Mouse (Mus musculus) liver, embryonic 13.5 days (tissue): ENCODE results near the gene St6galnac5. TPM values are rescaled to one million over a fixed set of nuclear protein-coding genes. Genes with fewer than 3 reads are reported as not detected.

Experiments used
- ATAC-seq: fragments of 200-750 bp; cut with Nextera tagmentation; 2 replicates; pipeline ENCODE4 v1.8.0; 2017; ENCODE audit warnings: low read depth, mild to moderate bottlenecking, moderate number of reproducible peaks, moderate library complexity
- DNase-seq: peaks from one replicate; pipeline ENCODE4 v3.0.0; 2022
- H3K27ac ChIP-seq: fragments of 300-500 bp; sonication (generic); 2 replicates; pipeline ENCODE4 v1.5.1; 2015; ENCODE audit warnings: moderate library complexity, mild to moderate bottlenecking, inconsistent platforms
- H3K27me3 ChIP-seq: fragments of 300-500 bp; sonication (generic); 2 replicates; pipeline ENCODE4 v1.6.1; 2015; ENCODE audit warnings: mild to moderate bottlenecking, inconsistent platforms
- H3K36me3 ChIP-seq: fragments of 300-500 bp; sonication (generic); 2 replicates; pipeline ENCODE4 v1.6.1; 2015; ENCODE audit warnings: mild to moderate bottlenecking, inconsistent platforms
- H3K4me1 ChIP-seq: fragments of 300-500 bp; sonication (generic); replicated peaks from 2 replicates; pipeline ENCODE4 v1.6.1; 2015; ENCODE audit warnings: inconsistent platforms
- H3K4me2 ChIP-seq: fragments of 300-500 bp; sonication (generic); 2 replicates; pipeline ENCODE4 v1.6.1; 2015; ENCODE audit warnings: inconsistent platforms, mild to moderate bottlenecking, moderate library complexity
- H3K4me3 ChIP-seq: fragments of 300-500 bp; sonication (generic); replicated peaks from 2 replicates; pipeline ENCODE4 v1.5.1; 2015; ENCODE audit warnings: mild to moderate bottlenecking, inconsistent platforms
- H3K9ac ChIP-seq: fragments of 300-500 bp; sonication (generic); 2 replicates; pipeline ENCODE4 v1.6.1; 2015; ENCODE audit warnings: mild to moderate bottlenecking, inconsistent platforms
- H3K9me3 ChIP-seq: fragments of 300-500 bp; sonication (generic); replicated peaks from 2 replicates; pipeline ENCODE4 v1.6.1; 2016; ENCODE audit warnings: inconsistent platforms
- WGBS: fragments of 180-500 bp; shearing (Covaris S2); methylation state at CpG from one replicate; pipeline ENCODE4 v1.1.7; 2015; ENCODE audit not compliant: insufficient replicate concordance; 5-methylcytosine and 5-hydroxymethylcytosine counted together
- polyA plus RNA-seq: library from polyadenylated mRNA; unstranded; fragments of >200 nt; fragmentation: Nextera tagmentation; extraction: Ambion mirVana; gene quantifications from 2 replicates; pipeline ENCODE4 v1.2.1, GENCODE M21; 2015

St6galnac5 gene
- polyA plus RNA-seq, 1 experiment from 2014 or later = 0.02 TPM

- Histone ChIP-seq H3K27ac (no peak overlapping the region), H3K36me3 (no peaks in the 10 kb centered on the region), H3K9me3 (no peaks in the 10 kb centered on the region), H3K4me1 (peaks cover 39% of the 10 kb centered on the region), H3K4me2 (peak overlapping the region; percentile 32), H3K4me3 (0 out of 2 replicates have a peak overlapping the region, but pooled peaks have one; percentile 4), H3K9ac (no peak overlapping the region), H3K27me3 (no peaks in the 10 kb centered on the region)
- no peak for DNase-seq
- 49% methylated on average over 7 of the region's 7 CpGs for WGBS
- peak; percentile 75 for ATAC-seq
These were observed 52.2 kb downstream of the St6galnac5 start for GRCm38 (mm10) chr3:152929788-152930281.

DNA sequence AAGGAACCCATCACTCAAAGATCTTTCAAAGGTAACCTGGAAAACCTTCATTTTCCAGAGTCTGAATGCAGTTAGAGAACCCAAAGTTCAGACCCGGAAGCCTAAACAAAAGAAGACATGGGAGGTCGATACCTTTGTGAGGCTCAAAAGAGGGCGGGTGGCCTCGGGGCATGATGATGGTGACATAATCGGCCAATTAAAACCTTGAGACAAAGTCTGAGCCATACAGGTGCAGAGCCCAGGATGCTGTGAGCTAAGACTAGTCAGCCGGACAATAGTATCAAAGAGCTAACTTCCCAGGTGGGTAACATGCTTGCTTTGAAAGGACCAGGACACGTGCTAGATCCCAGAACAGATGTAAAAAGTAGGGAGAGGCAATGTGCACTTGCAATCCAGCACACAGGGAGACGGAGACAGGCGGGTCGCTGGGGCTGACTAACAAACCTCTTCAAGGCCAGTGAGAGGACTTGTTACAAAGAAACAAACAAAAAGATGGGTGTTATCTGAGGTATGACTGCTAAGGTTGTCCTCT, 52.7 kb downstream of the St6galnac5 start:
- no peak overlapping the region for H3K9ac ChIP-seq
- H3K4me3 ChIP-seq = no peak overlapping the region
- peak; percentile 13 for ATAC-seq
- no peak overlapping the region; the same call in 1 of the 2 replicates for H3K27ac ChIP-seq
- WGBS = 56% methylated on average over 10 of the region's 10 CpGs
- no peak for DNase-seq
- no peaks in the 10 kb centered on the region for H3K9me3 ChIP-seq
- peaks cover 41% of the 10 kb centered on the region for H3K4me1 ChIP-seq
- H3K36me3 ChIP-seq = no peaks in the 10 kb centered on the region
- H3K27me3 ChIP-seq = no peaks in the 10 kb centered on the region
- peak overlapping the region; percentile 32 for H3K4me2 ChIP-seq

GRCm38 (mm10) chr3:152928287-152928975, 53.6 kb downstream of the St6galnac5 start:
- WGBS = 35% methylated on average over 13 of the region's 13 CpGs
- Histone ChIP-seq H3K36me3 (no peaks in the 10 kb centered on the region), H3K4me1 (peaks cover 41% of the 10 kb centered on the region), H3K9me3 (no peaks in the 10 kb centered on the region), H3K27ac (peak overlapping the region; percentile 37; the same call in 1 of the 2 replicates), H3K4me3 (no peak overlapping the region), H3K27me3 (no peaks in the 10 kb centered on the region), H3K4me2 (0 out of 2 replicates have a peak overlapping the region, but pooled peaks have one; percentile 32), H3K9ac (no peak overlapping the region)
- DNase-seq (no peak), ATAC-seq (peak; percentile 52)

DNA sequence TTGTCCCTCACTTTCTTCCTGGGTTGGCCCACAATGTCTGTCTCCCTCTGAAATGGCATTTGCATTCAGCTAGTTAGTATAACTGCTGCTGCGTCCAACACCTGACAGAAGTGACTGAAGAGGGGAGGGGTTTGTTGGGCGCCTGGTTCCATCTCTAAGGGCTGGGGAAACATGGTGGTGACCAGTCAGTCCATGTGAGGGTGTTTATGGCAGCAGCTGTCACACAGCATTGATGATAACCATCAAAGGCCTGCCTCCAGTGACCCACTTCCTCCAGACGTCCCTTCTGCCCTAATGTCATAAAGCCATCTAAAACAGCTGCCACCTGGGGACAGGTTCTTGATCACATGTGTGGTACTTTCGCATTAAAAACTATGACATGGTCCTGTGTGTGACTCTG, 55.9 kb downstream of the St6galnac5 start:
- no peak for DNase-seq
- no peak for ATAC-seq
- no peak overlapping the region for H3K27ac ChIP-seq
- 35% methylated on average over 4 of the region's 4 CpGs for WGBS
- peaks cover 41% of the 10 kb centered on the region for H3K4me1 ChIP-seq
- no peaks in the 10 kb centered on the region for H3K36me3 ChIP-seq
- H3K27me3 ChIP-seq = no peaks in the 10 kb centered on the region
- H3K4me3 ChIP-seq = no peak overlapping the region
- H3K4me2 ChIP-seq = no peak overlapping the region
- H3K9me3 ChIP-seq = no peaks in the 10 kb centered on the region
- no peak overlapping the region for H3K9ac ChIP-seq

DNA sequence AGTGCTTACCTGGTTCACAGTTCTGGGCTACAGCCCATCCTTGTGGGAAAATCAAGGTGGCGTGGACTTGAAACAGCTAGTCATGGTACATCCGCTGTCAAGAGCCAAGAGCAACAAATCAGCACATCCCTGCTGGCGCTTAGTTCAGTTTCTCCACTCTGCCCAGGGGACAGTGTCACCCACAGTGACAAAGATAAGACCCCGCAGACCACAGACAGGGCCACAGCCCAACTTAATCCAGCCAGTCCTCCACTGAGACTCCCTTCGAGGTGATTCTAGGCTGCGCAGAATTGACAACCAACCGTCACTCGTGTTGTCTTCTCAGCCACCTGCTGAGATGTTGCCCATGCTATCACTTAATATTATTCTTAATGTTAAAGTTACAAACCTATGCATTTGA, 56.7 kb downstream of the St6galnac5 start:
- peak; percentile 47 for ATAC-seq

DNA sequence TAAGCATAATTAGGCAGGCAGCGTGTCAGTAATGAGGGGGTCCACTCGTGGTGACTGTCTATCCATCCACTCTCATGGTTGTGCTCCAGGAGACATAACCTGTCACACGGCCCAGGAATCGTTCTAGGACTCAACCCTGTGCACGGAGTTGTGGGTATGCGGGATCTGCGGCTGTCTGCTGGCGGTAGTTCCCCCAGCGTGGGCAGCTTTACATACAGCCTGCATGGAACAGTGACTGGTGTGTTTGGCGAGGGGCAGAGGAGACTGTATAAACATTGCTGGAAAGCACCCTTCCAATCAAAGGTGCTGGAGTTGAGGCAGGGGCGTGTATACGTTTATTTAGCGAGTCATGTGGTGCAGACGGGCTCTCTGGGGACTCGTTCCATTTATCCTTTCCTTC, 58.5 kb downstream of the St6galnac5 start:
- DNase-seq (no peak), ATAC-seq (no peak)
- no peak overlapping the region for H3K4me2 ChIP-seq
- H3K27ac ChIP-seq = no peak overlapping the region
- whole genome bisulfite sequencing = 67% methylated on average over 15 of the region's 15 CpGs
- H3K27me3 ChIP-seq = no peaks in the 10 kb centered on the region
- peaks cover 22% of the 10 kb centered on the region for H3K4me1 ChIP-seq
- no peaks in the 10 kb centered on the region for H3K9me3 ChIP-seq
- no peaks in the 10 kb centered on the region for H3K36me3 ChIP-seq
- no peak overlapping the region for H3K4me3 ChIP-seq
- H3K9ac ChIP-seq = no peak overlapping the region

More for the DNA sequence above, 56.7 kb downstream of the St6galnac5 start:
- Histone ChIP-seq H3K4me1 (peaks cover 39% of the 10 kb centered on the region), H3K27ac (no peak overlapping the region), H3K36me3 (no peaks in the 10 kb centered on the region), H3K9ac (no peak overlapping the region), H3K4me2 (no peak overlapping the region), H3K4me3 (no peak overlapping the region), H3K9me3 (no peaks in the 10 kb centered on the region), H3K27me3 (no peaks in the 10 kb centered on the region)
- no peak for DNase-seq
- 16% methylated on average over 8 of the region's 8 CpGs for WGBS

- H3K27me3 ChIP-seq = no peaks in the 10 kb centered on the region
- no peak overlapping the region for H3K4me3 ChIP-seq
- no peaks in the 10 kb centered on the region for H3K9me3 ChIP-seq
- 47% methylated on average over 3 of the region's 3 CpGs for WGBS
- DNase-seq (no peak), ATAC-seq (no peak)
- H3K4me2 ChIP-seq = no peak overlapping the region
- H3K4me1 ChIP-seq = peaks cover 7% of the 10 kb centered on the region; the same call in 1 of the 2 replicates
- no peaks in the 10 kb centered on the region for H3K36me3 ChIP-seq
- no peak overlapping the region for H3K9ac ChIP-seq
- no peak overlapping the region for H3K27ac ChIP-seq
These were observed 61.7 kb downstream of the St6galnac5 start for GRCm38 (mm10) chr3:152920365-152920764.

DNA sequence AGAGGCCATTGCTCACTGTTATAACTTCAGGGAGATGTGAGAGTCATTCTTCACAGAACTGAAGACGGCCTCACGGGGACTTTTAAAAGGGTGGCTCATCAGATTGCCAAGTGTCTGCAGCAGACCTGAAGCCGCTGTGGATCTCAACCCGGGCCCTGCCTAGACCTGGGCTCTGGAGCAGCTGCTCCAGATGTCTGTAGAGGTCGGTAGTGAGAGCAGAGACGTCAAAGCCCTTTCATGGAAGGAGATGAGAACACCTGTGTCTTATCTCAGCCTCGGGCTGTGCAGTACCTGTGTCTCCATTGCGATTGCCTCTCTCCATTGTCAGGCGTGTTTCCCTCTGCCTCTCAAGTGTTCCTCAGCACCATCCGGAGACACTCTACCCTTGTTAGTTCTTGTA, 62.9 kb downstream of the St6galnac5 start:
- no peaks in the 10 kb centered on the region for H3K4me1 ChIP-seq
- H3K36me3 ChIP-seq = no peaks in the 10 kb centered on the region
- H3K4me2 ChIP-seq = no peak overlapping the region
- 61% methylated on average over 10 of the region's 10 CpGs for WGBS
- H3K9ac ChIP-seq = no peak overlapping the region
- no peak for ATAC-seq
- H3K27ac ChIP-seq = no peak overlapping the region
- no peaks in the 10 kb centered on the region for H3K9me3 ChIP-seq
- DNase-seq = no peak
- H3K4me3 ChIP-seq = no peak overlapping the region
- H3K27me3 ChIP-seq = no peaks in the 10 kb centered on the region

- 59% methylated on average over 8 of the region's 8 CpGs for WGBS
These were observed 64.5 kb downstream of the St6galnac5 start for GRCm38 (mm10) chr3:152917579-152917978.

DNA sequence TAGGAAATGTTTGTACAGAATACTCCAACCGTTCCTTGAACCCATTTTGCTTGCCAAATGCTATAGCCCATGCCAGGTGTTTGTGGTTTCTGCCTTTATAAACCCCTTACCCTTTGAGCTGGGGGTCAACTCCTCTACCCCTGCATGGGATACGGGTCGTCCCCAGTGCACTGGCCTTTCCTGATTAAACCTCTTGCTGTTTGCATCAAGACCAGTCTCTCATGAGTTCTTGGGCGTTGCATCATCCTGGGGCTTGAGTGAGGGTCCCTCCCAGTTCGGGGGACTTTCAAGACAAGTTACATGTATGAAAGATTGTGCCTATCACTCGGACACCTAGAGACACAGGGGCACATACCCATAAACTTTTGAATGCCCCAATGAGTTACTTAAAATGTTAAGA, 67.7 kb downstream of the St6galnac5 start:
- Histone ChIP-seq H3K9me3 (no peaks in the 10 kb centered on the region), H3K27ac (no peak overlapping the region), H3K4me3 (no peak overlapping the region), H3K9ac (no peak overlapping the region), H3K4me2 (no peak overlapping the region), H3K27me3 (no peaks in the 10 kb centered on the region), H3K4me1 (peaks cover 14% of the 10 kb centered on the region), H3K36me3 (no peaks in the 10 kb centered on the region)
- ATAC-seq (no peak), DNase-seq (no peak)
- WGBS = 65% methylated on average over 6 of the region's 6 CpGs

More at GRCm38 (mm10) chr3:152917579-152917978, 64.5 kb downstream of the St6galnac5 start:
- H3K4me2 ChIP-seq = no peak overlapping the region
- no peaks in the 10 kb centered on the region for H3K9me3 ChIP-seq
- DNase-seq (no peak), ATAC-seq (no peak)
- no peak overlapping the region for H3K4me3 ChIP-seq
- peaks cover 7% of the 10 kb centered on the region; the same call in 1 of the 2 replicates for H3K4me1 ChIP-seq
- H3K27ac ChIP-seq = no peak overlapping the region
- no peak overlapping the region for H3K9ac ChIP-seq
- no peaks in the 10 kb centered on the region for H3K36me3 ChIP-seq
- no peaks in the 10 kb centered on the region for H3K27me3 ChIP-seq

GRCm38 (mm10) chr3:152913625-152914024, 68.4 kb downstream of the St6galnac5 start:
- no peak for DNase-seq
- H3K9ac ChIP-seq = no peak overlapping the region
- no peak overlapping the region for H3K4me2 ChIP-seq
- ATAC-seq = no peak
- no peak overlapping the region for H3K27ac ChIP-seq
- H3K4me1 ChIP-seq = peaks cover 14% of the 10 kb centered on the region
- WGBS = 80% methylated on average over 3 of the region's 3 CpGs
- H3K27me3 ChIP-seq = no peaks in the 10 kb centered on the region
- H3K4me3 ChIP-seq = no peak overlapping the region
- no peaks in the 10 kb centered on the region for H3K9me3 ChIP-seq
- no peaks in the 10 kb centered on the region for H3K36me3 ChIP-seq
